27 mouse cellular contexts compared by ENCODE assay signal in the genomic region with DNA sequence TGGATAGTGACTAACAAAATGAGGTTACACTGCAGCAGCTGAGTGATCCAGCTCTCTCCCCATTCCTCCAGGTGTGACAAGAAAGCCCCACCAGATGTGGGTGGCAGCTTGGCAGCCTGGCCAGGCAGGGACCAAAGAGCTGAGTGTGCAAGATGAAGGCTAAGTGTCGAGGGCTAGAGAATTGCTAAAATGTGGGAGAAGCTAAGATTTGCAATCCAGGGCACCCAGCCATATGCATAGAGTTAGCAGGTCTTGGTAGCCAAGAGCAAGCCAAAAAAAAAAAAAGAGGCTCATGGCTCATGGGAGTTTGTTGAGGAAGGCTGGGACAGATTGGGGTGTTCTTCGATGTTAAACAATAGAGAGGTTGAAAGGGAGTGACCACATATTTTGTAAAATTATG.
DNase-seq lines count a peak whose midpoint lies in the region; ATAC-seq and TF ChIP-seq lines count a peak whose summit lies in the region.
"Had no signal": no experiment of that assay in that cellular context is flagged by ENCODE, and none has a peak within 500 bp of the region (broad histone marks: within the 10 kb centered on the region; RNA-seq: fewer than 3 reads in every experiment).

No protein-coding gene starts in this region.

- H3K36me3 ChIP-seq in kidney, adult 2 months (ENCODE audit: control insufficient read depth, insufficient read depth, low read length) = no peaks in the 10 kb centered on the region
- no peaks in the 10 kb centered on the region for H3K36me3 ChIP-seq in kidney, embryonic 16.5 days (ENCODE audit: insufficient read depth, low read length)
- H3K36me3 ChIP-seq in liver, postnatal 0 days (replicated peaks; ENCODE audit: insufficient read depth, low read length) = no peaks in the 10 kb centered on the region
- no peaks in the 10 kb centered on the region for H3K36me3 ChIP-seq in liver, embryonic 12.5 days
- H3K36me3 ChIP-seq: hindbrain, embryonic 13.5 days; limb, embryonic 10.5 days; limb, embryonic 15.5 days had no signal

- no peak overlapping the region for H3K4me3 ChIP-seq in kidney, adult 2 months (ENCODE audit: insufficient read depth, low read depth, low read length)
- no peak overlapping the region for H3K4me3 ChIP-seq in kidney, embryonic 16.5 days (ENCODE audit: low read length)
- no peak overlapping the region for H3K4me3 ChIP-seq in liver, postnatal 0 days (ENCODE audit: low read depth, low read length)
- no peak overlapping the region for H3K4me3 ChIP-seq in liver, embryonic 12.5 days
- H3K4me3 ChIP-seq: forebrain, embryonic 13.5 days; hindbrain, embryonic 13.5 days; limb, embryonic 10.5 days; limb, embryonic 15.5 days had no signal

- no peaks in the 10 kb centered on the region for H3K9me3 ChIP-seq in kidney, embryonic 16.5 days (ENCODE audit: low read length)
- no peaks in the 10 kb centered on the region for H3K9me3 ChIP-seq in liver, postnatal 0 days (ENCODE audit: low read length)
- no peaks in the 10 kb centered on the region for H3K9me3 ChIP-seq in liver, embryonic 12.5 days (replicated peaks)
- H3K9me3 ChIP-seq: forebrain, embryonic 13.5 days; hindbrain, embryonic 13.5 days; limb, embryonic 10.5 days; limb, embryonic 15.5 days had no signal

- no peak for TF ChIP-seq POLR2A in kidney, adult 2 months (IDR thresholded peaks at IDR 0.05; ENCODE audit: low read depth, low read length)

- TF ChIP-seq EP300 in liver, postnatal 0 days (IDR thresholded peaks at IDR 0.05; ENCODE audit: low read depth) = no peak

- 76% methylated on average over 2 of the region's 2 CpGs for WGBS in kidney, adult 2 months
- WGBS in kidney, embryonic 16.5 days = 86% methylated on average over 2 of the region's 2 CpGs
- WGBS in liver, postnatal 0 days (ENCODE audit: insufficient replicate concordance) = 65% methylated on average over 2 of the region's 2 CpGs
- 59% methylated on average over 2 of the region's 2 CpGs for WGBS in liver, embryonic 12.5 days (ENCODE audit: insufficient replicate concordance)

- no peak overlapping the region for H3K9ac ChIP-seq in kidney, embryonic 16.5 days (replicated peaks; ENCODE audit: low read length)
- H3K9ac ChIP-seq in liver, postnatal 0 days (replicated peaks) = no peak overlapping the region
- no peak overlapping the region for H3K9ac ChIP-seq in liver, embryonic 12.5 days
- H3K9ac ChIP-seq: forebrain, embryonic 13.5 days; hindbrain, embryonic 13.5 days; limb, embryonic 15.5 days had no signal

- no peak for TF ChIP-seq CTCF in kidney, adult 2 months (conservative IDR thresholded peaks at IDR 0.05; ENCODE audit: insufficient read depth, insufficient read length, low read depth, low read length)
- TF ChIP-seq CTCF in liver, postnatal 0 days (IDR thresholded peaks at IDR 0.05; ENCODE audit: low read depth) = no peak

- no peak overlapping the region for H3K27ac ChIP-seq in kidney, adult 2 months (ENCODE audit: insufficient read depth, low read depth, low read length)
- H3K27ac ChIP-seq in kidney, embryonic 16.5 days (ENCODE audit: low read length) = no peak overlapping the region
- H3K27ac ChIP-seq in liver, postnatal 0 days (ENCODE audit: low read depth) = 0 out of 2 replicates have a peak overlapping the region, but pooled peaks have one; percentile 0
- H3K27ac ChIP-seq in liver, embryonic 12.5 days = no peak overlapping the region
- H3K27ac ChIP-seq: forebrain, embryonic 13.5 days; hindbrain, embryonic 13.5 days; limb, embryonic 10.5 days; limb, embryonic 15.5 days; stomach, postnatal 0 days had no signal

- peak; percentile 22 for DNase-seq in adrenal gland, postnatal 14 days
- DNase-seq in adrenal gland, adult 8-10 months = no peak
- peak; percentile 37 for DNase-seq in kidney, adult 2 months
- DNase-seq in liver, postnatal 0 days = no peak
- DNase-seq in embryo, embryonic 9.5 days (ENCODE audit: extremely low spot score) = no peak
- DNase-seq: cerebellum, adult 8-10 months; cerebellum, postnatal 25 days; gastrocnemius, postnatal 25 days; heart, adult 18-20 months; heart, postnatal 4 days; layer of hippocampus, adult 9-11 months; lung, postnatal 36 days; right cerebral cortex, adult 18-20 months; spleen, adult 18-20 months; thymus, adult 2 months; thymus, postnatal 36 days had no signal

- ATAC-seq in kidney, embryonic 16.5 days (ENCODE audit: low FRiP score, low TSS enrichment) = no peak
- no peak for ATAC-seq in liver, postnatal 0 days
- ATAC-seq in liver, embryonic 12.5 days = no peak
- ATAC-seq: CD4-positive, CD25-positive, alpha-beta regulatory T cell, adult 4 months; forebrain, embryonic 13.5 days; midbrain, embryonic 16.5 days had no signal

- H3K27me3 ChIP-seq in kidney, adult 2 months (replicated peaks; ENCODE audit: control insufficient read depth, insufficient read depth, low read length) = no peaks in the 10 kb centered on the region
- H3K27me3 ChIP-seq in kidney, embryonic 16.5 days (ENCODE audit: insufficient read depth, low read length) = no peaks in the 10 kb centered on the region
- H3K27me3 ChIP-seq in liver, postnatal 0 days (ENCODE audit: insufficient read depth, low read length) = no peaks in the 10 kb centered on the region
- no peaks in the 10 kb centered on the region for H3K27me3 ChIP-seq in liver, embryonic 12.5 days (replicated peaks)
- H3K27me3 ChIP-seq: forebrain, embryonic 13.5 days; hindbrain, embryonic 13.5 days; limb, embryonic 15.5 days had no signal

- peaks cover 5% of the 10 kb centered on the region; the same call in 1 of the 2 replicates for H3K4me1 ChIP-seq in kidney, adult 2 months (ENCODE audit: control insufficient read depth, insufficient read depth, low read length)
- H3K4me1 ChIP-seq in kidney, embryonic 16.5 days (ENCODE audit: insufficient read depth, low read length) = no peaks in the 10 kb centered on the region
- peaks cover 4% of the 10 kb centered on the region for H3K4me1 ChIP-seq in liver, postnatal 0 days (ENCODE audit: insufficient read depth)
- no peaks in the 10 kb centered on the region for H3K4me1 ChIP-seq in liver, embryonic 12.5 days
- H3K4me1 ChIP-seq: hindbrain, embryonic 13.5 days; limb, embryonic 10.5 days; limb, embryonic 15.5 days had no signal

- H3K4me2 ChIP-seq in kidney, embryonic 16.5 days (replicated peaks; ENCODE audit: low read depth, low read length) = no peak overlapping the region
- H3K4me2 ChIP-seq in liver, postnatal 0 days (ENCODE audit: low read depth, low read length) = no peak overlapping the region
- no peak overlapping the region for H3K4me2 ChIP-seq in liver, embryonic 12.5 days
- H3K4me2 ChIP-seq: forebrain, embryonic 13.5 days; heart, embryonic 11.5 days; hindbrain, embryonic 13.5 days; limb, embryonic 15.5 days; midbrain, embryonic 11.5 days had no signal

Comparison
In these comparisons a context has a peak if more than half of its experiments do, and no peak if none do; other contexts are left out.
1. DNase-seq: peak in adrenal gland, postnatal 14 days (single experiment) and kidney, adult 2 months (single experiment); none in adrenal gland, adult 8-10 months (single experiment), liver, postnatal 0 days (single experiment) and embryo, embryonic 9.5 days (single experiment).